Mouse (Mus musculus) splenic B cell, adult 2 months (primary cell): Measurements from ENCODE around the gene Gm43191.
"Not testable (repeated sequence)": the region's sequence is repeated elsewhere in the genome, so short reads cannot be mapped to it uniquely, and the experiment has no call there.

Experiments
- DNase-seq: peaks from one replicate; pipeline ENCODE4 v3.0.0-alpha.2; 2011; ENCODE audit warnings: low read depth, low spot score
- H3K27me3 ChIP-seq: 2 replicates; pipeline ENCODE4 v1.6.1; 2012; ENCODE audit warnings: mild to moderate bottlenecking, low read length, moderate library complexity, mixed read lengths; ENCODE audit not compliant: control insufficient read depth, poor library complexity, insufficient read depth, severe bottlenecking
- H3K36me3 ChIP-seq: 2 replicates; pipeline ENCODE4 v1.6.1; 2012; ENCODE audit warnings: mild to moderate bottlenecking, low read length, moderate library complexity, mixed read lengths; ENCODE audit not compliant: control insufficient read depth, poor library complexity, insufficient read depth, severe bottlenecking

Gm43191 gene

DNA sequence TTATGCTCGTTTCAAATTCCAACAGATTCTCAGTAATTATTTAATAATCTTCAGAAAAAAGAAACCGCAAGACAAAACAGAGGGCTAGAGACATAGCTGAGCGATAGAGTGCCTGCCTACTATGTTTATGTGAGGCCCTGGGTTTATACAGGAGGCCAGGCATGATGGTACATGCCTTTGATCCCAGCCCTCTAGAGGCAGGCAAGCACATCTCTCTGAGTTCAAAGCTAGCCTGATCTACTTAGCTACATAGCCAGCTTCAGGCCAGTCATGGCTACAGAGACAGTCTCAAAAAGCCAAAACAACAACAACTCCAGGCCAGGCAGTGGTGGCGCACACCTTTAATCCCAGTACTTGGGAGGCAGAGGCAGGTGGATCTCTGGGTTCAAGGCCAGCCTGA is 20.5 kb upstream of the Gm43191 start:
- Histone ChIP-seq H3K27me3 (no peaks in the 10 kb centered on the region), H3K36me3 (0 out of 2 replicates have a peak, but pooled peaks cover 2% of the 10 kb centered on the region)
- DNase-seq, result no peak

GRCm38 (mm10) chr3:116698786-116699185 is 17.7 kb upstream of the Gm43191 start:
- DNase-seq, result peak; percentile 18
- H3K36me3 ChIP-seq, result no peaks in the 10 kb centered on the region

GRCm38 (mm10) chr3:116695666-116695985 is 14.6 kb upstream of the Gm43191 start:
- Histone ChIP-seq H3K27me3 (no peaks in the 10 kb centered on the region), H3K36me3 (no peaks in the 10 kb centered on the region)

More at GRCm38 (mm10) chr3:116698786-116699185, 17.7 kb upstream of the Gm43191 start:
- no peaks in the 10 kb centered on the region for H3K27me3 ChIP-seq

DNA sequence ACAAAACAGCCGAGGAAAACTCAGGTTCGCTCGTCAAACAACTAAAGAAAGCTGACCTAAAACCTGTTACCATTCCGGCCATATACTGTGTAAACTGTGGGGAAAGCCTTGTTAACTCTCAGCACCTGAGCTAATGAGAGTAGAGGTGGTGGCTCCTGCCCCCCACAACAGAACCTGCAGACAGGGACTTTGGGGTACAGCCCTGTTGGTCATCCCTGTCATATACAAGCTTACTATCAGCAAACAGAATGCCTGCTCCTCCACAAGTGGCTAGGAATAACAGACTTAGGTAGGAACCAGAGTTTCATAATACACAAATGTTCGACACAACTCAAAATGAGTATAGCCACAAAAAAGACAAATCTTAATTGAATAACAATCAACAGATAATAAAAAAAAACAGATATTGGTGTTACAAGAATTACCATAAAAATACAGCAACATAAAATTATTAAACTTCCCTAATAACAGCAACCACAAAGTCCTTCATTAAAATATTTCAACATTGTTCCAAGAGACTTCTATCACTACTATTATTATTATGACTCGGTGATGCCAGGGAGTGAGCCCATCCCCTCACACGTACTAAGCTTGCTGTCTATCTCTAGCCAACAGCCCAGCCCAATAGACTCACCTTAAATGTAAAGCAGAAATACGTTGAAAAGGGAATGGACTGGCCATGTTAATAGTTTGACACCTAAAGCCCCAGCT is 14.1 kb upstream of the Gm43191 start:
- DNase-seq, result no peak
- Histone ChIP-seq H3K27me3 (no peaks in the 10 kb centered on the region), H3K36me3 (no peaks in the 10 kb centered on the region)

More at GRCm38 (mm10) chr3:116695666-116695985, 14.6 kb upstream of the Gm43191 start:
- DNase-seq, result no peak

- DNase-seq, result no peak
Observed at GRCm38 (mm10) chr3:116694312-116694711, 13.3 kb upstream of the Gm43191 start.

GRCm38 (mm10) chr3:116664281-116664680 is 16.8 kb downstream of the Gm43191 start:
- H3K27me3 ChIP-seq, DNase-seq, H3K36me3 ChIP-seq: not testable (repeated sequence)

More at GRCm38 (mm10) chr3:116694312-116694711, 13.3 kb upstream of the Gm43191 start:
- H3K27me3 ChIP-seq, result no peaks in the 10 kb centered on the region
- no peaks in the 10 kb centered on the region for H3K36me3 ChIP-seq

- DNase-seq, result peak; percentile 98
- no peaks in the 10 kb centered on the region for H3K27me3 ChIP-seq
Observed at GRCm38 (mm10) chr3:116662463-116662863, 18.6 kb downstream of the Gm43191 start, which contains the start of gene Mfsd14a. Gene Mfsd14a (minus strand): TSS chr3:116662677.

GRCm38 (mm10) chr3:116661870-116662414 is 19.1 kb downstream of the Gm43191 start:
- Histone ChIP-seq H3K36me3 (no peaks in the 10 kb centered on the region), H3K27me3 (no peaks in the 10 kb centered on the region)
- no peak for DNase-seq

More at GRCm38 (mm10) chr3:116662463-116662863, 18.6 kb downstream of the Gm43191 start, which contains the start of gene Mfsd14a:
- no peaks in the 10 kb centered on the region for H3K36me3 ChIP-seq

GRCm38 (mm10) chr3:116661288-116661869 is 19.7 kb downstream of the Gm43191 start:
- no peak for DNase-seq
- Histone ChIP-seq H3K36me3 (no peaks in the 10 kb centered on the region), H3K27me3 (no peaks in the 10 kb centered on the region)

GRCm38 (mm10) chr3:116659856-116660430 is 21.1 kb downstream of the Gm43191 start:
- Histone ChIP-seq H3K36me3 (no peaks in the 10 kb centered on the region), H3K27me3 (no peaks in the 10 kb centered on the region)
- no peak for DNase-seq

DNA sequence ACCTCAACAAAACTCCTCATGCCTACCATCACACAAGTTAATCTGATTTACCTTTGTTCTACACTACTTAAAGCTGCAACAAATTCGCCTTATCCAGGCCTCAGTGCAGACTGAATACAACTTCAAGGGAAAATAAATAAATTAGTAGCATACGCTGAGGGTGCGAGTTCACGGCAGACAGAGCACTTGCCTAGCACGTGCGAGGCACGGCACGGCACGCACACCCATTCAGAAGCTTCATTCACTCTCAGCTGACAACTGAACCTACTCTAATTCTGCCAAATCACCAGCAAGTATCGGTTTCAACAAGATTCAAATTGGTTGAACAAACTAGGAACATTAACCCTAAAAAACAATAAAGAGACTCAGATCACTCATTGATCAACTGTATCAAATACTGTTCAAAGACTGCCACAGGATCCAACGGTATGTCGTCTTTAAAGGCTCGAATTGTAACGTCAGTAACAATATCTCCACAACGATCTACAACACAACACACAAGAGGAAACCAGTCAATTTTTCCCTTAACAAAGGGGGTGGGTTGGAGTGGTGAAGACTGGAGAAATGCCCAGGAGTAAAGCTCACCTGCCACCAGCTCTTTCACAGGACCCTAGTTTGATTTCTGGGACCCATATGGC is 22.0 kb downstream of the Gm43191 start:
- no peak for DNase-seq
- H3K36me3 ChIP-seq, result no peaks in the 10 kb centered on the region
- H3K27me3 ChIP-seq, result no peaks in the 10 kb centered on the region

DNA sequence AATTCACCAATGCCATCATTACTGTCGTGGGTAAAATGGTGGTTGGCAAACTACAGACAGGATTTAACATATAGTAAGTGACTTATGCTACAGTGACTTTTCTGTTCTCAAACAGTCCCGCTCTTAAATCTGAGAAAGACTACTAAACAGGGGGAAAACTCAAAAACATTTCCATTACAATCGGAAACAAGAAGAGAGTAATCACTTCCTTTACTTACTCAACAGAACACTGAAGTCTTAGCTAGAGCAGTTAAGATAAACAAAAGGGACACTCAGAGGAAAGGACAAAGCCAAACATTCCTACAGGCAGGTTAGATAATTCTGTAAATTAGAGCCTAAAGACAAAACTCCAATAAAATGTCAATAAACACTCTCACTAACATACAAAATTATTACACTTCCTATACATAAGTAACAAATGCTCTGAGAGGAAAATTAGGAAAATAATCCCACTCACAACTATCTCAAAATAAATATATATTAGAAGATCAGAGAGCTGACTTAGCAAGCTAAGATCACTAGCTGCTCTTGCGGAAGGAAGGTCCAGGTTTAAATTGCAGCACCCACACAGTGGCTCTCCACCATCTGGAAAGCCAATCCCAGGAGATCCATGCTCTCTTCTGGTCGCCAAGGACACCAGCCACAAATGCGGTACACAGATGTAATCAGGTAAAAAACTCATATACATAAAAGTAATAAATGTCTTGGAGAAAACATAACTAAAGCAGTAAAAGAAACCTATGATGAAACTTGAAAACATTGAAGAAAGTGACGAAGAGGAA is 24.7 kb downstream of the Gm43191 start:
- peak; percentile 38 for DNase-seq

GRCm38 (mm10) chr3:116654051-116654450 is 27.0 kb downstream of the Gm43191 start:
- not testable (repeated sequence) for H3K36me3 ChIP-seq, H3K27me3 ChIP-seq, DNase-seq

More for the DNA sequence above, 24.7 kb downstream of the Gm43191 start:
- H3K27me3 ChIP-seq, result no peaks in the 10 kb centered on the region
- no peaks in the 10 kb centered on the region for H3K36me3 ChIP-seq
